Mouse (Mus musculus): ENCODE measurements around the gene Itgb5. TPM values are rescaled to one million over a fixed set of nuclear protein-coding genes. Genes with fewer than 3 reads are reported as not detected.

The Itgb5 gene
- polyA plus RNA-seq, 1 experiment from 2014 or later = 121 TPM

DNA sequence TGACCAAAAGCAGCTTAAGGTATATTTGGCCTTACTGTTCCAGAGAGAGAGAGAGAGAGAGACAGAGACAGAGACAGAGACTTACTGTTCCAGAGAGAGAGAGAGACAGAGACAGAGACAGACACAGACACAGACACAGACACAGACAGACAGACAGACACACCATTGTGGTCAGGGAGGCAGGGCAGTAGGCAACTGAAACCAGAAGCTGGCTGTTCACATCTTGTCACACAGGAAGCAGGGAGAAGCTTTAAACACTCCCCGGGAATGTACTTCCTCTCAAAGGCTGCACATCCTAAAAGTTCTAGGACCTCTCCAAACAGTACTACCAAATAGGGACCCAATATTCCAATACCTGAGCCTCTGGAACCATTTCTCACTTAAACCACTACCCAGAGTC is 65.0 kb downstream of the Itgb5 start:
- peaks cover 35% of the 10 kb centered on the region for H3K4me1 ChIP-seq (ENCODE audit: control insufficient read depth, insufficient read depth, low read length)

DNA sequence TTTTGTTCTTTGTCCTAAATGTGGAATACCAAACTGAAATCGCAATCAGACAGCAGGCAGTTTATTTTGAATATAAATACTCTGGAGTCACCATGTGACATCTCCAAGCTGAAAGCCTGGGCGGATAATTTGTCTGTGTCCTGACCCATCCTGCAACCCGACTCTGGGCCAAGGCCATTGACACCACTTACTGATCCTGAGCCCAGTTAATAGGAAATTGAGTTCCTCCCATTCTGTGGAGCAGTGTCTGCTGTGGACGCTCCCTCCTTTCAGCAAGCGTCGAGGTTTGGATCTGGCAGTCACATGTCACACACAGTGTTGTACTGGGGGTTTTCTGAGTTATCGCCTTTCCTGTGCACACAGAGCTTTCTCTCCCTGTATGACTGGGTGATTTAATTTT is 66.2 kb downstream of the Itgb5 start:
- Histone ChIP-seq H3K9me3 (ENCODE audit: control insufficient read depth, low read length) (no peaks in the 10 kb centered on the region), H3K27ac (replicated peaks; ENCODE audit: low read depth, low read length) (0 out of 2 replicates have a peak overlapping the region, but pooled peaks have one; percentile 35), H3K27me3 (replicated peaks; ENCODE audit: control insufficient read depth, insufficient read depth, low read length) (no peaks in the 10 kb centered on the region), H3K4me3 (ENCODE audit: low read depth, low read length) (no peak overlapping the region), H3K36me3 (ENCODE audit: control insufficient read depth, insufficient read depth, low read length) (peaks cover 15% of the 10 kb centered on the region), H3K4me1 (ENCODE audit: control insufficient read depth, insufficient read depth, low read length) (peaks cover 31% of the 10 kb centered on the region), H3K9ac (ENCODE audit: low read depth, low read length) (no peak overlapping the region), H3K4me2 (ENCODE audit: low read depth, low read length) (no peak overlapping the region)
- no peak for ATAC-seq (ENCODE audit: low read depth)
- no peak for DNase-seq (ENCODE audit: low spot score)
- 48% methylated on average over 7 of the region's 7 CpGs for WGBS

More for the DNA sequence above, 65.0 kb downstream of the Itgb5 start:
- 69% methylated on average over 1 of the region's 1 CpGs for WGBS
- Histone ChIP-seq H3K9ac (ENCODE audit: low read depth, low read length) (no peak overlapping the region), H3K36me3 (ENCODE audit: control insufficient read depth, insufficient read depth, low read length) (peaks cover 6% of the 10 kb centered on the region), H3K27ac (replicated peaks; ENCODE audit: low read depth, low read length) (no peak overlapping the region), H3K9me3 (ENCODE audit: control insufficient read depth, low read length) (no peaks in the 10 kb centered on the region), H3K27me3 (replicated peaks; ENCODE audit: control insufficient read depth, insufficient read depth, low read length) (no peaks in the 10 kb centered on the region), H3K4me3 (ENCODE audit: low read depth, low read length) (no peak overlapping the region), H3K4me2 (ENCODE audit: low read depth, low read length) (no peak overlapping the region)
- ATAC-seq (ENCODE audit: low read depth) (no peak), DNase-seq (ENCODE audit: low spot score) (no peak)

DNA sequence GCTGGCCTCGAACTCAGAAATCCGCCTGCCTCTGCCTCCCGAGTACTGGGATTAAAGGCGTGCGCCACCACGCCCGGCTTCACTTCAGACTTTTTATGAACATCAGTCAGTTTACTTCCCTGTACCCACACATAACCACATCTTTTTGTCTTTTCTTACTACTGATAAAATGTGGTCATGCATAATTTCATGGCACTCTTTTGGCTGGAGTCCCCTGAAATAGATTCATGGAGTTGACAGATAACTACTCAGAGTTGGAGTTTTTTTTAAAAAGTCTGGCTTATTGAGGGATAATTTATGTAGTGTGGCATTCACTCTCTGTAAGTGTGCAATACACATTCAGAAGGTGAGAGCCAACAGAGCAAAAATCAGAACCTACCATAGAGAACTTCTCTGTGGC is 67.3 kb downstream of the Itgb5 start:
- no peak for DNase-seq (ENCODE audit: low spot score)
- Histone ChIP-seq H3K9ac (ENCODE audit: low read depth, low read length) (no peak overlapping the region), H3K36me3 (ENCODE audit: control insufficient read depth, insufficient read depth, low read length) (peaks cover 20% of the 10 kb centered on the region), H3K4me2 (ENCODE audit: low read depth, low read length) (no peak overlapping the region), H3K4me3 (ENCODE audit: low read depth, low read length) (no peak overlapping the region), H3K4me1 (ENCODE audit: control insufficient read depth, insufficient read depth, low read length) (peaks cover 20% of the 10 kb centered on the region), H3K9me3 (ENCODE audit: control insufficient read depth, low read length) (no peaks in the 10 kb centered on the region), H3K27me3 (replicated peaks; ENCODE audit: control insufficient read depth, insufficient read depth, low read length) (no peaks in the 10 kb centered on the region), H3K27ac (replicated peaks; ENCODE audit: low read depth, low read length) (no peak overlapping the region)
- ATAC-seq (ENCODE audit: low read depth) = no peak
- 95% methylated on average over 6 of the region's 7 CpGs for WGBS

DNA sequence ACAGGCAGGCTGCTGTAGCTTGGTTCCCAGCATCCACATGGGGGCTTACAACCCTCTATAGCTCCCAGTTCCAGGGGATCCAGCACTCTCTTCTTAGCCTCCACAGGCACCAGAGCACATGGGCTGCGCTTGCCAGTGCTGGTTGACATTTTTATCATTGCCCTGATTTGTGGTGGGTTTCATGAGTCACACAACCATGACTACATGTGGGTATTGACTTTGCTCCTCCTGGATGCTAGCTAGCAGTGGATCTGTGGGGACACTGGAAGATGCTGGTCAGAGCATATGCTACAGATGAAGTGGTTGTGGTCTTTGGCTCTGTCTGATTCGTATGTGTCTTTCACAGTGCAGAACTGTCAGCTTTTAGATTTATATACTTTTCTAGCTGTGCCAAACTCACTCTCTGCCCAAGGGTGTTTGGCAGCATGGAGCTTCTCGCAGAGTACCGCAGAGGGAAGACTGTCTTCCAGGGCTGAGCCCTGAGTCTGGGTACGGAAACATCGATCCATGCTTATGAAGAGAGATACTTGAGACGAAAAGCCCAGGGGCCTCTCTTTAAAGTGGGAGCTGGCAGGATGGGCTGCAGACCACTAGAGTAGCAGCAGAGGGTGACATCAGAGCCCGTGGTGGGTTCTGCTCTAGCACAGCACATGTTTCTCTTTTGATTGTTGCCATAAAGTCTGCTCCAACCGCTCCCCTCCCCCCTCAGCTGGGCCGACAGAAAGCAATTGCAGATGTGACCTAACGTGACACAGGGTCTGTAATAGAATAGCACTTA is 74.4 kb downstream of the Itgb5 start:
- peak; percentile 83 for ATAC-seq (ENCODE audit: low read depth)
- peak; percentile 87 for DNase-seq (ENCODE audit: low spot score)
- 23% methylated on average over 11 of the region's 11 CpGs for WGBS
- H3K27me3 ChIP-seq (replicated peaks; ENCODE audit: control insufficient read depth, insufficient read depth, low read length) = no peaks in the 10 kb centered on the region
- peaks cover 21% of the 10 kb centered on the region for H3K4me1 ChIP-seq (ENCODE audit: control insufficient read depth, insufficient read depth, low read length)
- H3K9me3 ChIP-seq (ENCODE audit: control insufficient read depth, low read length) = no peaks in the 10 kb centered on the region
- no peak overlapping the region for H3K4me3 ChIP-seq (ENCODE audit: low read depth, low read length)
- H3K9ac ChIP-seq (ENCODE audit: low read depth, low read length) = peak overlapping the region; percentile 5; the same call in 1 of the 2 replicates
- peak overlapping the region; percentile 23; the same call in 1 of the 2 replicates for H3K4me2 ChIP-seq (ENCODE audit: low read depth, low read length)
- peaks cover 32% of the 10 kb centered on the region for H3K36me3 ChIP-seq (ENCODE audit: control insufficient read depth, insufficient read depth, low read length)
- peak overlapping the region; percentile 86 for H3K27ac ChIP-seq (replicated peaks; ENCODE audit: low read depth, low read length)

DNA sequence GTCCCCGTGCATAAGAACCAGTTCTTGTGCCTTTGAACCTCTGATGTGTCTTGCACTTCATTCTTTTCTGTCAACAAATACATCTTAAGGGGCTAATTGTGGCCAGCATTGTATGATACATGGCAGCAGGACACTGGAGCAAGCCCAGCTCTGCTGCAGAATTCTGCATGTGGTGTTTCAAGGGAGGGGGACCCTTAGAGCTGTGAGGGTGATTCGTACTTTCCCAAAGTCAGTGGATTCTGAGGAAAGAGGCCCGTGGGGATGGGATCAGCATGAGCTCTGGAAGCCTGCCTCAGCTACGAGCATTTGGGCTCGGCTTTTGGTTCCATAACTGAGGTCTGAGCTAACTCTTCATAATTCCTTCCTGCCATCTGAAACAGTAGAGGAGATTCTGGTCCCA is 75.1 kb downstream of the Itgb5 start:
- peak overlapping the region; percentile 86 for H3K27ac ChIP-seq (replicated peaks; ENCODE audit: low read depth, low read length)
- H3K9me3 ChIP-seq (ENCODE audit: control insufficient read depth, low read length) = no peaks in the 10 kb centered on the region
- WGBS = 20% methylated on average over 5 of the region's 5 CpGs
- peak overlapping the region; percentile 23; the same call in 1 of the 2 replicates for H3K4me2 ChIP-seq (ENCODE audit: low read depth, low read length)
- ATAC-seq (ENCODE audit: low read depth) (peak; percentile 34; the same call in 1 of the 2 replicates), DNase-seq (ENCODE audit: low spot score) (peak; percentile 77)
- H3K27me3 ChIP-seq (replicated peaks; ENCODE audit: control insufficient read depth, insufficient read depth, low read length) = no peaks in the 10 kb centered on the region
- peaks cover 21% of the 10 kb centered on the region for H3K4me1 ChIP-seq (ENCODE audit: control insufficient read depth, insufficient read depth, low read length)
- H3K9ac ChIP-seq (ENCODE audit: low read depth, low read length) = 0 out of 2 replicates have a peak overlapping the region, but pooled peaks have one; percentile 5
- H3K36me3 ChIP-seq (ENCODE audit: control insufficient read depth, insufficient read depth, low read length) = peaks cover 25% of the 10 kb centered on the region; the same call in 1 of the 2 replicates
- H3K4me3 ChIP-seq (ENCODE audit: low read depth, low read length) = no peak overlapping the region

DNA sequence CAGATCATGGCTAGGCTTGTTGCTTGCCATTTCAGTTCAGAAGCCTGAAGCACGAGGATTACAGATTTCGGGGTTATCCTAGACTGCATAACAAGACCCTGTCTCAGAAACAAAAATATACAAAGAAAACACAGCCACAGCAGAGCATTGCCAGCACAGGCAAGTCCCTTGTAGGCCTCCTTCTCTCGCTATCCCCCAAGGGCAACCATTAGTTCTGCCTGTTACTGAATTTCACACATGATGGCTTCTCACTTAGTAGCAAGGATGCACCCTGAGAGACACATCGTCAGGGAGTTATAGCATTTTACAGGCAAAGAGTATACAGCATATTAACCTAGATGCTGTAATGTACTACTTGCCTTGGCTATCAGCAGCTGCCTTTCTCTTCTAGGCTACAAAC is 78.8 kb downstream of the Itgb5 start:
- H3K4me2 ChIP-seq (ENCODE audit: low read depth, low read length) = no peak overlapping the region
- H3K4me3 ChIP-seq (ENCODE audit: low read depth, low read length) = no peak overlapping the region
- H3K9me3 ChIP-seq (ENCODE audit: control insufficient read depth, low read length) = no peaks in the 10 kb centered on the region
- H3K27me3 ChIP-seq (replicated peaks; ENCODE audit: control insufficient read depth, insufficient read depth, low read length) = no peaks in the 10 kb centered on the region
- H3K27ac ChIP-seq (replicated peaks; ENCODE audit: low read depth, low read length) = no peak overlapping the region; the same call in 1 of the 2 replicates
- DNase-seq (ENCODE audit: low spot score) (peak; percentile 56), ATAC-seq (ENCODE audit: low read depth) (no peak)
- peaks cover 14% of the 10 kb centered on the region for H3K4me1 ChIP-seq (ENCODE audit: control insufficient read depth, insufficient read depth, low read length)
- H3K36me3 ChIP-seq (ENCODE audit: control insufficient read depth, insufficient read depth, low read length) = peaks cover 19% of the 10 kb centered on the region; the same call in 1 of the 2 replicates
- no peak overlapping the region for H3K9ac ChIP-seq (ENCODE audit: low read depth, low read length)
- WGBS = 45% methylated on average over 4 of the region's 4 CpGs

DNA sequence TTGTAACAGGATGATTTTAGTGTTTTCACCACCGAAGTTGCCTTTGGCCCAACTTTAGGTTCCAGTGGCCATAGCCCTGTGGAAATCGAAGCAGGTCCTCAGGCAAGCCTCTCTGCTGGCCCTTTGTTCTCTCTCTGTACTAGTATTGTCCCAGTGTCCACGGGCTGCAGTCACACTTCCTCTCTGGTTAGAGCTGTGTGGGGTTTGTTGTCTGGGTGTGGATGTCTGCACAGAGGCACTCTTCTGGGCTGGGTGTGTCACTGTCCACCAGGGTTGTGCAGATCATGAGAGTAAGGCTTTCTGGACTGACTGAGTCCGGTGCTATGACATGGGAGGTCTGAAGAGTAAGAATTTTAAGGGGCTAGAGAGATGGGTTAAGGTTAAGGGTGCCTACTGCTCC is 85.5 kb downstream of the Itgb5 start:
- no peak overlapping the region for H3K27ac ChIP-seq (replicated peaks; ENCODE audit: low read depth, low read length)
- no peak for DNase-seq (ENCODE audit: low spot score)
- WGBS = 68% methylated on average over 4 of the region's 4 CpGs
- H3K4me2 ChIP-seq (ENCODE audit: low read depth, low read length) = no peak overlapping the region
- H3K9ac ChIP-seq (ENCODE audit: low read depth, low read length) = no peak overlapping the region
- H3K4me3 ChIP-seq (ENCODE audit: low read depth, low read length) = no peak overlapping the region
- peaks cover 15% of the 10 kb centered on the region for H3K4me1 ChIP-seq (ENCODE audit: control insufficient read depth, insufficient read depth, low read length)
- H3K27me3 ChIP-seq (replicated peaks; ENCODE audit: control insufficient read depth, insufficient read depth, low read length) = no peaks in the 10 kb centered on the region
- peaks cover 33% of the 10 kb centered on the region for H3K36me3 ChIP-seq (ENCODE audit: control insufficient read depth, insufficient read depth, low read length)
- no peak for ATAC-seq (ENCODE audit: low read depth)
- H3K9me3 ChIP-seq (ENCODE audit: control insufficient read depth, low read length) = no peaks in the 10 kb centered on the region

DNA sequence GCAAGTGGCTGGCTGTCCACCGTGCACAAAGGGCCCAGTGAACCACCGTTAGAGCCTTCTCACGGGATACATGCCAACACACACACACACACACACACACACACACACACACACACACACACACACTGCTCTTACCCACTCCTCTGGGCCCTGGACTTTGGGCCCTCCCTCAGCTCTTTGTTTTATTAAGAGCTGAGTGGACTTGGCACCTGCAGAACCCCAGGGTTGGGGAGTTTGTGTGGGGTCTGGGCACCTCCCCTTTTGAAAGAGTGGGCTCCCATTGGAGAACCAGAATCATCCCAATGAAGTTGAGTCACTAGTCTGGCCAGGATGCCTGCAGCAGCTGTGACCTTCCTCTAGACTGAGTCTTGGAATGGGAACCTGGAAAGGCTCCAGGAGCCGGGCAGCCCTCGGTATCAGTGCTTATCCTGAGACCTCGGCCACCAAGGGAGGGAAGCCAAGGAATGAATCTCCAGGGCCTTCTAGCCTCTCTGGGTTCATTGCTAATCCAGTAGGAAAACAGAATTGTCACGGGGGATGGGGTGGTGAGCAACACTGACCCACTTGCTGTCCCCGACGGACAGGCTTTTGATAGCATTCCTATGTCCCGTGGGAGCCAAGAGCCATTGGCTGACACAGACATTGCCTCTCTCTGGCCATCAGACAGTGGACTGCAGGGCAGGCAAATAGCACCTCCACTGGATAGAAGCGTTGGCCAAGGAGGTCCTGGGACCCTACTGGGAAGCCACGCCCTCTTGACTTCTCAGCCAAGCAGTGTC is 87.2 kb downstream of the Itgb5 start:
- peaks cover 40% of the 10 kb centered on the region for H3K36me3 ChIP-seq (ENCODE audit: control insufficient read depth, insufficient read depth, low read length)
- ATAC-seq (ENCODE audit: low read depth) = peak; percentile 37

More for the DNA sequence above, 87.2 kb downstream of the Itgb5 start:
- Histone ChIP-seq H3K9me3 (ENCODE audit: control insufficient read depth, low read length) (no peaks in the 10 kb centered on the region), H3K27me3 (replicated peaks; ENCODE audit: control insufficient read depth, insufficient read depth, low read length) (no peaks in the 10 kb centered on the region), H3K4me2 (ENCODE audit: low read depth, low read length) (no peak overlapping the region), H3K4me1 (ENCODE audit: control insufficient read depth, insufficient read depth, low read length) (peaks cover 22% of the 10 kb centered on the region), H3K4me3 (ENCODE audit: low read depth, low read length) (no peak overlapping the region), H3K27ac (replicated peaks; ENCODE audit: low read depth, low read length) (peak overlapping the region; percentile 63), H3K9ac (ENCODE audit: low read depth, low read length) (no peak overlapping the region)
- DNase-seq (ENCODE audit: low spot score) = no peak
- WGBS = 72% methylated on average over 11 of the region's 12 CpGs

All from embryonic facial prominence, embryonic 14.5 days (tissue).